Mouse (Mus musculus) hindbrain, embryonic 13.5 days (tissue): ENCODE measurements at regions not wholly inside any gene's neighbourhood (a gene's known extent, or its start where the extent isn't known, plus 50 kb on each side); places are given as distances from the start of the nearest gene placed in this dataset.
A peak's percentile ranks its signal among the peaks of the same experiment; 100 is the strongest.

ENCODE experiments used
- ATAC-seq: fragments of 200-750 bp; cut with Nextera tagmentation; 2 replicates; pipeline ENCODE4 v1.8.0; 2017; ENCODE audit warnings: moderate TSS enrichment; ENCODE audit not compliant: low FRiP score
- H3K27ac ChIP-seq: fragments of 300-500 bp; sonication (generic); 2 replicates; pipeline ENCODE4 v1.5.1; 2015; ENCODE audit warnings: inconsistent platforms, mild to moderate bottlenecking, moderate library complexity
- H3K27me3 ChIP-seq: fragments of 300-500 bp; sonication (generic); 2 replicates; pipeline ENCODE4 v1.6.1; 2015; ENCODE audit warnings: mild to moderate bottlenecking, inconsistent platforms
- H3K36me3 ChIP-seq: fragments of 300-500 bp; sonication (generic); 2 replicates; pipeline ENCODE4 v1.6.1; 2015; ENCODE audit warnings: mild to moderate bottlenecking, inconsistent platforms
- H3K4me1 ChIP-seq: fragments of 300-500 bp; sonication (generic); replicated peaks from 2 replicates; pipeline ENCODE4 v1.6.1; 2015; ENCODE audit warnings: inconsistent platforms
- H3K4me2 ChIP-seq: fragments of 300-500 bp; sonication (generic); 2 replicates; pipeline ENCODE4 v1.6.1; 2015; ENCODE audit warnings: inconsistent platforms, mild to moderate bottlenecking, moderate library complexity
- H3K4me3 ChIP-seq: fragments of 300-500 bp; sonication (generic); 2 replicates; pipeline ENCODE4 v1.5.1; 2015; ENCODE audit warnings: mild to moderate bottlenecking, inconsistent platforms
- H3K9ac ChIP-seq: fragments of 300-500 bp; sonication (generic); 2 replicates; pipeline ENCODE4 v1.6.1; 2015; ENCODE audit warnings: mild to moderate bottlenecking, inconsistent platforms
- H3K9me3 ChIP-seq: fragments of 300-500 bp; sonication (generic); 2 replicates; pipeline ENCODE4 v1.6.1; 2016; ENCODE audit warnings: inconsistent platforms
- WGBS: fragments of 180-500 bp; shearing (Covaris S2); methylation state at CpG from one replicate; pipeline ENCODE4 v1.1.7; 2015; 5-methylcytosine and 5-hydroxymethylcytosine counted together

- H3K9ac ChIP-seq, result no peak overlapping the region
- no peaks in the 10 kb centered on the region for H3K27me3 ChIP-seq
- H3K4me3 ChIP-seq, result no peak overlapping the region
- peak; percentile 82 for ATAC-seq
- no peak overlapping the region for H3K27ac ChIP-seq
- H3K9me3 ChIP-seq, result no peaks in the 10 kb centered on the region
- no peaks in the 10 kb centered on the region for H3K36me3 ChIP-seq
- H3K4me1 ChIP-seq, result no peaks in the 10 kb centered on the region
- 54% methylated on average over 2 of the region's 2 CpGs for WGBS
- no peak overlapping the region for H3K4me2 ChIP-seq
Observed at GRCm38 (mm10) chr5:70024571-70024970, 432.4 kb upstream of the Gnpda2 start.

- no peaks in the 10 kb centered on the region for H3K27me3 ChIP-seq
- no peaks in the 10 kb centered on the region for H3K36me3 ChIP-seq
- no peak for ATAC-seq
- no peak overlapping the region for H3K9ac ChIP-seq
- no peaks in the 10 kb centered on the region for H3K4me1 ChIP-seq
- no peak overlapping the region for H3K4me3 ChIP-seq
- H3K9me3 ChIP-seq, result no peaks in the 10 kb centered on the region
- 43% methylated on average over 1 of the region's 1 CpGs for WGBS
- no peak overlapping the region for H3K27ac ChIP-seq
- no peak overlapping the region for H3K4me2 ChIP-seq
Observed at GRCm38 (mm10) chr5:70011951-70012350, 419.8 kb upstream of the Gnpda2 start.
